Mouse (Mus musculus) cerebellum, adult 9-11 months (tissue): ENCODE results near the gene Amh.

Experiments used
- DNase-seq: peaks from one replicate; pipeline ENCODE4 v3.0.0; 2022

Amh gene

DNA sequence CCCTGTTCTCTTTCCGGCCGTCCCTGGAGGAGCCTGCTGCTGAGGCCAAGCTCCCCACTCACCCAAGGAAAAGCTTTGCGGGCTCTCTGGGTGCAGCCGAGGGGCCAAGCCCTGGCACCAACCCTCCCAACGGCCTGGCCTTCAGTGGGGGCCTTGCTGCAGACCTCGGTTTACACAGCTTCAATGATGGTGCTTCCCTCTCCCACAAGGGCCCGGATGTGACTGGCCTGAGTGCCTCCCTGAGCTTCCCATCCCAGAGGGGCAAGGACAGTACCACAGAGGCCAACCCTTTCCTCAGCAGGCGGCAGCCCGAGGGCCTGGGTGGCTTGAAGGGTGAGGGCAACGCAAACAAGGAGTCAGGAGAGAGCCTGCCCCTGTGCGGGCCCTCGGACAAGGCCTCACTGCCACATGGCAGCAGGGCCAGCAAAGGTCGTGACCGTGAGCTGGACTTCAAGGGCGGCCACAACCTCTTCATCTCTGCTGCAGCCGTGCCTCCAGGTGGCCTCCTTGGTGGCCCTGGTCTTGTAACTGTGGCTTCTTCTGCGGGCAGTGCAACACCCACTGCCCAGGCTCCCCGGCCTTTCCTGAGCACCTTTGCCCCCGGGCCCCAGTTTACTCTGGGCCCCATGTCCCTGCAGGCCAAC is 14.2 kb upstream of the Amh start:
- DNase-seq = peak; percentile 45

DNA sequence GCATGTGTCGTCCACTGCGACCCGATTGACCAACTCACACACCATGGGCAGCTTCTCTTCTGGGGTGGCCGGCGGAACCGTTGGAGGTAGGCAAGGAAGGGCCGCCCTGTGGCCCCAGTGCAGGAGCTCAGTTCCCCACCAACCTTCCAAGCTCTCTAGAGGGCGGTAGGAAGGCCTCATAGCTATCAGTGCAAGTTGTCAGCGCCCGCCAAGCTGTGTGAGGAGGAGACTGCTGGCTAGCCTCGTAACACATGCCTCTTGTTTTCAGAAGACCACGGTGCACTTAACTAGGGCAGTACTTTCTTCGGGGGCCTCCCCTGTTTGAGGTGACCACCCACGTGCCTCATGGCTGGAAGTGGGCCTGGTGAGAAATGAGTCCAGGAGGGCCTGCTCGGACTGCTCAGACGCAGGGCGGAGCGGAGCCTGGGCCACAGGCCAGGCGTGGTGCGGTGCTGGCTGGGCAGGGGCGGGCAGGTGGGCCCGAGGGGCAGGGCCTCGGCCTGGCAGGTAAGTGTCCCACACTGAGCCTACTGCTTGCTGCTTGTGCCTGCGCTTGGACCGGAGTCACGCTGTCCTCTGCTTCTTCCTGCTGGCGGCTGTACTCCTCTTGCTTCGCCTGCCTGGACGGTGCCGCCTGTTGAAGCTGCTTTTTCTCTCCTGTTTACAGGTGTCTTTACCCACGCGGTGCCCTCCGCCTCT is 13.4 kb upstream of the Amh start:
- no peak for DNase-seq

GRCm38 (mm10) chr10:80792175-80793032 is 12.6 kb upstream of the Amh start:
- DNase-seq = peak; percentile 89

- DNase-seq = peak; percentile 81
These were observed 11.8 kb upstream of the Amh start for GRCm38 (mm10) chr10:80793033-80793784.

DNA sequence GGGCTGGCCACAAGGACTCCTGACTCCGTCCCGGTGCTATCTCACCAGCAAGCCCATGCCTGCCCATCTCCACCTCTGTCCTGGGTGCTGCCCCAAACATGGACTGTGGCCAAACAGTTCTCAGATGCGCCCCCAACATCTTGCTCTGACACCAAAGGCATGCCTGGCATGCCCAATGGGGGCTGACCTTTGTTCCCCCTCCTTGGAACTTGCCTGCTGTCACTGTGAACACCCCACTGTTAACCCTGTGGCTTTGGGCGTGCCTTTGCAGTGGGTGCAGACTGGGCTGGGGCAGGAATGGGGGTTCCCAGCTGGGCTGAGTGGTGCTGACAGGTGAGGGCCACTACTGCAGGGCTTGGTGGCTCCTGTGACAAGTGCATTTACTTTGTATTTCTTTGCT is 11.2 kb upstream of the Amh start:
- peak; percentile 70 for DNase-seq

DNA sequence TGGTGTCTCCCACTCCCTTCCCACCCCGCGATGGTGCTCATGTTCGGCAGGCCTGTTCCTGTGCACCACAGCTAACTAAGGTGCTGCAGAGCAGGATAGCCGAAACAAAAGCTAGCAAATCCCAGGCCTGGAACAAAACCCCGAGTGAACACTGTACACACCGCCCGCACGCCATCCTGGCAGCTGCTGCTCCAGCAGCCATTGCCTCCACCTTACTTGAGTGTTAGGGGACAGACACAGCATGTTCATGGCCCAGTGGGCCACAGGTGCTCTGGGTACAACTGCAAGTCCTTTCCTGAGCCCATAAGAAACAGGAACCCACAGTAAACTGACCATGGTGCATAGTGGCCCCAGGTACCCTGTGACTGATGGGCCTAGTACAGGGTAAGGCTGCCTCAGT is 10.3 kb upstream of the Amh start:
- peak; percentile 50 for DNase-seq

DNA sequence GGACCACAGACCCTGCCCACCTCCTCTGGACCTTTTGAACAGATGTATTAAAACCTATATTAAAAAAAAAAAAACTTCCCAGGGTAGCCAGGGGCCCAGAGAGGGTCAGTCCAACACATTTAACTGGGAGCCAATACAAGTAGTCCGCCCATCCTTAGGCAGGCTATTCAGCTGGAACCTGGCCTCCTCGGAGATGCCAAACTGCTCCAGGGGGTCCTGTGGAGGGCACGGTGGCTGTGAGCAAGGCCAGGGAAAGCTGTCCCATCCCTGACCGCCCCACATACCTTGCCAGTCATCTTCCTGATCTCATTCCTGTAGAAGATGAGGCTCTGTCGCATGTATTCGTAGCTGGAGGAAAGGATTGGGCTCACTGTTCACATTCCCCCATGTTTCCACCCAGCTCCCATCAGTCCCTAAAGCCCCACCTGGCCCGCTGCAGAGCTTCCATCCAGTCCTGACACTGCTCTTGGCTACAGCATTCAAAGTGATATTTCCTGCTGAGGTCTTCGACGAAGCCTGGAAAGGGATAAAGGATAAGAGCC is 8.7 kb upstream of the Amh start:
- DNase-seq = peak; percentile 66

DNA sequence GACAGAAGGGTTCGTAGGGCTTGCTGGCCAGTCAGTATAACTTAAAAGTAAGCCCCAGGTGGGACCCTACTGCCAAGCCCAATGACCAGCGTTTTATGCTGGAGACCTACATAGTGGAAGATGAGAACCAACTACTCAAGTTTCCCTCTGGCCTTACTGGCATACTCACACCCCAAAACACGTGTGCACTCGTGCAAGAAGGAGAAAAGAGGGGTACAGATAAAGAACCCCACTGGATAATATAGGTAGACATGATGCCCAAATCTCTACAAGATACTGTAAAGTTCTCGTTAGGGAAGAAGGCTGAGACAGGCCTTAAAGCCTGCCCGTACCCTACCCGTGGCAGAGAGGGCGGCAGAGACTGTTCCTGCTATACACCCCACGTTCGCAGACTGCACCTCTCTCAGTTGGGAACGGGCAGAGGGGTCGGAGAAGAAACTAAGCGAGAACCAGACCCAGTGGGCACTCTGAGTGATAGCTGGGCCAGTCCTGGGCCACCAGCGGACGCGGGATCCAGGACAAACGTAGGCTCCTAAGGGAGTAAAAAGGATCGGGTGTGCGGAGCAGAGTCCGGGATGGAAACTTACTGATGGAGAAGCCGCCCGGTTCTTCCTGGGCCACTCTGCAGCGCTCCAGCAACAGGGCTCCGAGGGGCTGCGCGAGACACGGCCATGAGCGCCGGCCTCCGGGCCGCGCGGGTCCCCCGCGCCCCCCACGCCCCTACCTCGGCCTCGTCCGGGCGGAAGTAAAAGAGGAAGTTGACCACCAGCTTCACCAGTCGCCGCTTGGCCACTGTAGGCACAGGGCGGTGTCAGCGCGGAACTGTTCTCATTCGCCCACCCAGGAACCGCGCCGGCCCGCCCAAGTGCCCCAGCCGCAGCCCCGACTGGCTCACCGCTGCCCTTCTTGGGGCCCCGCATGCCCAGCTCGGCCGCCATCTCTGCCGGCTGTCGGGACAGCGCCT is 7.6 kb upstream of the Amh start:
- DNase-seq = peak; percentile 32

- DNase-seq = peak; percentile 98
These were observed 6.7 kb upstream of the Amh start, which contains the start of the genes Sf3a2 and Plekhj1 for GRCm38 (mm10) chr10:80798150-80799006. TSS of gene Sf3a2 (plus strand) at chr10:80798198. TSS of gene Plekhj1 (minus strand) at chr10:80798626.

DNA sequence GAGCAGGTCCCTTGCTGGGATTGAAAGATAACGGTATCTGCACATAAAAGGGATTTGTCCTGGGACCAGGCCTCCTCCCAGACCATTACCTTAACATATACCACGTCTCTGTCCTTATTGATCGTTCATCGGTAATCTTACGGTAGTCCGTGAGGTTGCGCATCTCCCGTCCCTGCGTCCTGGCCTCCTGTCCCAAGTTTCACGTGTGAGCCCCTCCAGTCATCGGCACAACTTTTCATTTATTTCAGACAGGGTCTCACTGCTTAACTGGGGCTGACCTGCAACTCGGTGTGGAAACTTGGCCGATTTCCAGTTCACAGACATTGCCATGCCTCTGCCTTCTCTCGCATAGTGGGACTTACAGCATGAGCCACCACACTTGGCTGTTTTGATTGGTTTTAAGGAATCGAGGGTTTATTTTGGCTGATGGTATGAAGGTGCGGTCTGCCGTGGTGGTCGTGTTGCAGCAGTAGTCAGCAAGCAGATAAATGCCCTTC is 5.9 kb upstream of the Amh start:
- no peak for DNase-seq

DNA sequence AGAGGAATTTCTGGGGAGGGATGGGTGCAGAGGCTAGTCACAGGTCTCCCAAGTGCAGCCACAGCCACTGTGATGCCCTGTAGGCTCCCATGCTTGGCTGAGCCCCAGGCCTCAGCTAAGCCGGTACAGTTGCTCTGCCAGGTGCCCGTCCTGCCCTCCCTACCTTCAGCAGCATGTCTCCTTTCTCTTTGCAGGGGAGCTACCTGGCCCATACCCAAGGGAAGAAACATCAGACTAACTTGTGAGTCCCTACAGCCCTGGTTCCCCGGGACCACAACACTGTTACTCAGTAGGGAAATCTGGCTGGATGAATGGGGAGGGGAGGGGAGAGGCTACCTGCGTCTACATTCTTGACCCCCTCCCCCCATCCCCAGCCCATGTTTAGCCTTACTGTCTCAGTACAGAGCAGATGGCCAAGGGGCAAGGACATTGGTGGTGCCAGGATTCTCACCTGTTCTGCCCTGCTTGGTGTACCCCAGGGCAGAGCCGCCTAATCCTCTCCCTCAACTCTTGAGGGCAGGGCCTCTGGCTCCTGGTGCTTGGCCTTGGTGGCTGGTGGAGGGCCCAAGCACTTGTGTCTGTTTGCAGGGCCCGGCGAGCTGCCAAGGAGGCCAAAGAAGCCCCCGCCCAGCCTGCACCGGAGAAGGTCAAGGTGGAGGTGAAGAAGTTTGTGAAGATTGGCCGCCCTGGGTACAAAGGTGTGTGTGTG is 2.7 kb upstream of the Amh start:
- no peak for DNase-seq

- no peak for DNase-seq
These were observed 2.0 kb upstream of the Amh start for GRCm38 (mm10) chr10:80802996-80803395.

- DNase-seq = peak; percentile 68
These were observed 703 bp upstream of the Amh start for GRCm38 (mm10) chr10:80804340-80804739.

GRCm38 (mm10) chr10:80805322-80805721 is 279 bp downstream of the Amh start:
- DNase-seq = peak; percentile 64

GRCm38 (mm10) chr10:80805925-80806324 is 882 bp downstream of the Amh start:
- peak; percentile 87 for DNase-seq

- peak; percentile 76 for DNase-seq
These were observed 1.5 kb downstream of the Amh start for GRCm38 (mm10) chr10:80806341-80807056.

- DNase-seq = peak; percentile 94
These were observed 2.1 kb downstream of the Amh start for GRCm38 (mm10) chr10:80807057-80807627.
